Mouse (Mus musculus): ENCODE results near the gene Dgkz.

The Dgkz gene

GRCm38 (mm10) chr2:91975581-91976541 is at the start of gene Dgkz:
Gene Dgkz (minus strand): TSS chr2:91975864.
- peak; percentile 91 for DNase-seq

- no peak for DNase-seq
These were observed 49.5 kb upstream of the Dgkz start for GRCm38 (mm10) chr2:92025202-92025601.

- peak; percentile 98 for DNase-seq
These were observed 48.6 kb upstream of the Dgkz start, which contains the start of gene Creb3l1 for GRCm38 (mm10) chr2:92024274-92024672. Gene Creb3l1 (minus strand): TSS chr2:92024502.

GRCm38 (mm10) chr2:92023362-92024273 is 48.0 kb upstream of the Dgkz start:
- peak; percentile 96 for DNase-seq

- peak; percentile 95 for DNase-seq
These were observed 45.1 kb upstream of the Dgkz start for GRCm38 (mm10) chr2:92020676-92021265.

GRCm38 (mm10) chr2:92017440-92017839 is 41.8 kb upstream of the Dgkz start:
- DNase-seq = peak; percentile 93

- peak; percentile 99 for DNase-seq
These were observed 41.3 kb upstream of the Dgkz start for GRCm38 (mm10) chr2:92016981-92017380.

GRCm38 (mm10) chr2:92014891-92015290 is 39.2 kb upstream of the Dgkz start:
- DNase-seq = no peak

GRCm38 (mm10) chr2:92014248-92014647 is 38.6 kb upstream of the Dgkz start:
- no peak for DNase-seq

GRCm38 (mm10) chr2:92012768-92013445 is 37.2 kb upstream of the Dgkz start:
- DNase-seq = peak; percentile 98

- DNase-seq = peak; percentile 92
These were observed 36.0 kb upstream of the Dgkz start for GRCm38 (mm10) chr2:92011424-92012353.

GRCm38 (mm10) chr2:92008623-92009404 is 33.1 kb upstream of the Dgkz start:
- no peak for DNase-seq

GRCm38 (mm10) chr2:92007933-92008622 is 32.4 kb upstream of the Dgkz start:
- peak; percentile 100 for DNase-seq

GRCm38 (mm10) chr2:92006983-92007921 is 31.6 kb upstream of the Dgkz start:
- peak; percentile 98 for DNase-seq

- DNase-seq = peak; percentile 92
These were observed 30.8 kb upstream of the Dgkz start for GRCm38 (mm10) chr2:92006491-92006890.

- peak; percentile 95 for DNase-seq
These were observed 29.0 kb upstream of the Dgkz start for GRCm38 (mm10) chr2:92004617-92005016.

GRCm38 (mm10) chr2:91997905-91998608 is 22.4 kb upstream of the Dgkz start:
- DNase-seq = no peak

GRCm38 (mm10) chr2:91996006-91996405 is 20.3 kb upstream of the Dgkz start:
- DNase-seq = no peak

Measured in heart, adult 11 months (tissue).